Mouse (Mus musculus) Patski (cell line): ENCODE results near the gene Bcl7c. TPM values are rescaled to one million over a fixed set of nuclear protein-coding genes. Genes with fewer than 3 reads are reported as not detected.

Source experiments
- ATAC-seq: fragments of 100-300 bp; one replicate; pipeline ENCODE4 v1.8.0; 2021
- CTCF ChIA-PET: fragments of 350-600 bp; sonication (Branson Sonifier 250); formaldehyde crosslinking; loops from one replicate; lab custom pipeline; 2022; ENCODE audit warnings: inconsistent platforms; lab: Charles Lee
- POLR2A ChIA-PET: fragments of 350-600 bp; sonication (Branson Sonifier 250); formaldehyde crosslinking; loops from one replicate; lab custom pipeline; 2022; ENCODE audit warnings: antibody characterized with exemption, inconsistent platforms; lab: Charles Lee
- DNase-seq: peaks from one replicate; pipeline ENCODE4 v3.0.0-alpha.2; 2011; ENCODE audit warnings: low read depth, low spot score
- H3K27me3 ChIP-seq: fragments of 371-371 bp; one replicate; pipeline ENCODE4 v1.5.1; 2021
- CTCF ChIP-seq: fragments of 100-300 bp; IDR thresholded peaks from one replicate; pipeline ENCODE4 v1.5.1; 2021
- in situ Hi-C: fragments of 300-500 bp; cut with MboI; formaldehyde crosslinking; loops from 3 replicates; pipeline ENCODE4 v1.11.1; 2018; ENCODE audit warnings: low pct_unique_long_range_greater_than_20kb, mixed read lengths
- polyA plus RNA-seq: library from polyadenylated mRNA; unstranded; gene quantifications from one replicate; pipeline ENCODE4 v1.2.3, GENCODE M21; 2021

Gene Bcl7c
- polyA plus RNA-seq, 1 experiment from 2014 or later, result 53.6 TPM

GRCm38 (mm10) chr7:127719258-127719657, 10.5 kb upstream of the Bcl7c start:
- ATAC-seq (no peak), DNase-seq (no peak)
- ChIA-PET CTCF (interaction anchor here (1.7 kb wide), 1 partner anchor 44 kb away, joined by 4 read pairs; no protein-coding TSS in a partner anchor), POLR2A (no interaction called here)
- no peaks in the 10 kb centered on the region for H3K27me3 ChIP-seq
- in situ Hi-C loops, result no loop called here
- TF ChIP-seq CTCF, result no peak

DNA sequence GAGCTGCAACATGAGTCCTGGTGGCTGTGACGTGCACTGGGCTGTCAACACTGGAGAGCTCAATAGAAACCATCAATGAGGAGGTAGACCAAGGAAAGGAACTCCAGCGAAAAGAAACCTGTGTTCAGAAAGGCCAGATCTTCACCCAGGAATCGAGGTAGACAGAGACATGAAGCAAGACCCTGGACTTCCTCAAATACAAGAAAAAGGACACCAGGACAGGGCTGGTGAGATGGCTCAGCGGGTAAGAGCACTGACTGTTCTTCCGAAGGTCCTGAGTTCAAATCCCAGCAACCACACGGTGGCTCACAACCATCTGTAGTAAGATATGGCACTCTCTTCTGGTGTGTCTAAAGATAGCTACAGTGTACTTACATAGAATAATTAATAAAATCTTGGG, 9.6 kb upstream of the Bcl7c start:
- no peak for TF ChIP-seq CTCF
- H3K27me3 ChIP-seq, result no peaks in the 10 kb centered on the region
- in situ Hi-C loops, result no loop called here
- CTCF ChIA-PET, result no interaction called here
- DNase-seq, result no peak
- POLR2A ChIA-PET, result no interaction called here
- no peak for ATAC-seq

DNA sequence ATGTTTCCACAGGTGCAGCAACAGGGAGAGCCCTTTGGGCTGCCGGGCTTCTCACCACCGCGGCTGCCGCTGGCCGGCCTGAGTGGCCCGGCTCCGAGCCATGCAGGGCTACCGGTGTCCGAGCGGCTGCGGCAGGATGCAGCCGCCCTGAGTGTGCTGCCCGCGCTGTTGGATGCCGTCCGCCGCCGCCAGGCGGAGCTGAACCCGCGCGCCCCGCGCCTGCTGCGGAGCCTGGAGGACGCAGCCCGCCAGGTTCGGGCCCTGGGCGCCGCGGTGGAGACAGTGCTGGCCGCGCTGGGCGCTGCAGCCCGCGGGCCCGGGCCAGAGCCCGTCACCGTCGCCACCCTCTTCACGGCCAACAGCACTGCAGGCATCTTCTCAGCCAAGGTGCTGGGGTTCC, 8.3 kb upstream of the Bcl7c start:
- ChIA-PET POLR2A (no interaction called here), CTCF (interaction anchor here (1.5 kb wide), 1 partner anchor 60 kb away, joined by 4 read pairs; no protein-coding TSS in a partner anchor)
- DNase-seq, result no peak
- no peak for ATAC-seq
- no peak for TF ChIP-seq CTCF
- in situ Hi-C loops, result no loop called here
- no peaks in the 10 kb centered on the region for H3K27me3 ChIP-seq

DNA sequence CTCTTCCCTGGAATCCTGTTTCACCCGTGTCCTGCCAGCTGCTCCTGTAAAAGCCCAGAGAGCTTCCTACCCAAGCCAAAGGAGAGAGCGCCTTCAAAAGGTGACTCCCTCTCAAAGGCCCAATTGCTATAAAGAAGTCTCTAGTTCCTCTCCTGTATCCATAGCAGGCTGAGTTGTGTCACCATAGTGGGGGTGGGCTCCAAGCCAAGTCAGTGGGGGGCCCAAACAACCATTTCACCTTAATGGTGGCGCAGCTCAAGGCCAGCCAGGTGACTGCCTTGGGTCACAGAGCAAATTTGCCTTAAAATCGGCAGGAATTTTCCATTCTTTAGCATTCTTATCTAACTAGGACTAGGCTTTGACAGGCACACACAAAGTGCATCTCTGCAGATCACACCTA, 6.1 kb upstream of the Bcl7c start:
- in situ Hi-C loops, result no loop called here

DNA sequence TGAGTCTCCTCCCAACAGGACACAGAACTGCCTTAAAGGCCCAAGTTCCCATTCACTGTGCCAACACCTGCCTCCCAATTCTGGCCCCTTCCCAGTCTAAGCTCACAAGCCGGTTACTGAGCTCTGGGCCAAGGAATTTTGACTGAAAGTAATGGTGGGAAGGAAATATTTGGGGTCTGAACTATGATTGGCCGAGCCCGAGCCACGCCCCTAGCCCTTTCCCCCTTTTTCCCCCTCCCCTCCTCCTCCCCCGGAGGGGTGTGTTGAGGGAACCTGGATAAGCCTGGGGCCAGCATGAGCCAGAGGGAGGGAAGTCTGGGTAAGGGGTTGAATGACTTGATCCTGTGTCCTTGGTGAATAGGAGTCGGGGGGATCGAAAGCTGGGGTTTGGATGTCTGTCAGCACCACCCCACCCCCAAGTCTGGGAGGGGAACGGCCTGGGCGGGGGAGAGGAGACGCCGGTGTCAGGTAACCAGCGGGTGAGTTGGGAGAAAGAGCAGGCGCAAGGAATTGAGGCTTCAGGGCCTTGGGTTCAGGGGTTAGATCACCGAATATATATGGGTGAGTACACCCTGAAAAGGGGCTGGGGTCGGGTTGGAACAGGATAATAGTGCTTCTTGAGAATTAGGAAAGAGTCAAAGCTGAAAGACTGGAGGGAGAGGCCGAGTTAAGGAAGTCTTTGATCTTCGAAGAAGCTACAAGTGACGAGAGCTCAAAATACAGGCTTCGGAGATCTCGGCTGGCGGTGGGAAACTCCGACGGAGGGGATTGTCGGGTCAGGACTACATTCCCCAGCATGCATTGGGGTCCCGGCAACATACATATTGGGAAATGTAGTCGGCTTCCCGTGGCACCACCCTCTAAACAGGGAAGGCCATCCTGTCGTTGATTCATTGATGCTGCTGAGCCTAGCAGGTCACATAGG, 4.0 kb upstream of the Bcl7c start, which contains the start of gene Ctf1:
Ctf1 (plus strand) TSS at position 276 of the 925 bp plus-strand sequence.
- ATAC-seq (no peak), DNase-seq (no peak)
- POLR2A ChIA-PET, result interaction anchor here (0.9 to 1.9 kb wide), 3 partner anchors 10 to 40 kb away, joined by 3 to 5 read pairs (median 3); no protein-coding TSS in a partner anchor
- in situ Hi-C loops, result no loop called here
- CTCF ChIA-PET, result interaction anchor here (0.9 to 13.2 kb wide), 2 partner anchors 21 to 36 kb away, joined by 3 to 100 read pairs; no protein-coding TSS in a partner anchor
- TF ChIP-seq CTCF, result no peak
- no peaks in the 10 kb centered on the region for H3K27me3 ChIP-seq

More for the DNA sequence above, 6.1 kb upstream of the Bcl7c start:
- TF ChIP-seq CTCF, result no peak
- ATAC-seq, result no peak
- no peaks in the 10 kb centered on the region for H3K27me3 ChIP-seq
- ChIA-PET CTCF (interaction anchor here (0.9 to 13.2 kb wide), 3 partner anchors 9 to 58 kb away, joined by 4 to 100 read pairs (median 5); no protein-coding TSS in a partner anchor), POLR2A (interaction anchor here (0.6 to 1.9 kb wide), 2 partner anchors 43 to 49 kb away, joined by 4 to 5 read pairs; no protein-coding TSS in a partner anchor)
- DNase-seq, result no peak

- no peak for ATAC-seq
- no peaks in the 10 kb centered on the region for H3K27me3 ChIP-seq
- ChIA-PET POLR2A (interaction anchor here (0.8 to 1.1 kb wide), 2 partner anchors 33 to 96 kb away, joined by 4 to 5 read pairs; partner anchors contain the start of genes Fbxl19 and Zfp629), CTCF (interaction anchor here (13.2 kb wide), 1 partner anchor 35 kb away, joined by 100 read pairs; no protein-coding TSS in a partner anchor)
- no peak for TF ChIP-seq CTCF
- no peak for DNase-seq
- in situ Hi-C loops, result no loop called here
These were observed 2.7 kb upstream of the Bcl7c start for GRCm38 (mm10) chr7:127711456-127711855.

GRCm38 (mm10) chr7:127711031-127711430, 2.3 kb upstream of the Bcl7c start:
- no peak for ATAC-seq
- TF ChIP-seq CTCF, result no peak
- DNase-seq, result no peak
- POLR2A ChIA-PET, result interaction anchor here (1.1 kb wide), 1 partner anchor 96 kb away, joined by 4 read pairs; the partner anchor contains the start of gene Zfp629
- in situ Hi-C loops, result no loop called here
- no peaks in the 10 kb centered on the region for H3K27me3 ChIP-seq
- CTCF ChIA-PET, result interaction anchor here (13.2 kb wide), 1 partner anchor 34 kb away, joined by 100 read pairs; no protein-coding TSS in a partner anchor

- DNase-seq, result no peak
- CTCF ChIA-PET, result interaction anchor here (13.2 kb wide), 1 partner anchor 33 kb away, joined by 100 read pairs; no protein-coding TSS in a partner anchor
These were observed 687 bp upstream of the Bcl7c start for GRCm38 (mm10) chr7:127709261-127709979.

GRCm38 (mm10) chr7:127707957-127708206, 851 bp downstream of the Bcl7c start:
- in situ Hi-C loops, result no loop called here
- ChIA-PET CTCF (interaction anchor here (13.2 kb wide), 1 partner anchor 31 kb away, joined by 100 read pairs; no protein-coding TSS in a partner anchor), POLR2A (interaction anchor here (0.6 to 1.2 kb wide), 2 partner anchors 33 to 70 kb away, joined by 3 read pairs; no protein-coding TSS in a partner anchor)
- ATAC-seq, result no peak
- H3K27me3 ChIP-seq, result no peaks in the 10 kb centered on the region
- no peak for TF ChIP-seq CTCF
- no peak for DNase-seq

More at GRCm38 (mm10) chr7:127709261-127709979, 687 bp upstream of the Bcl7c start:
- in situ Hi-C loops, result no loop called here
- TF ChIP-seq CTCF, result no peak
- no peaks in the 10 kb centered on the region for H3K27me3 ChIP-seq
- ATAC-seq, result no peak
- POLR2A ChIA-PET, result no interaction called here
